Mouse (Mus musculus): ENCODE results near the gene Sirt4.

- TF ChIP-seq CTCF (IDR thresholded peaks at IDR 0.05; ENCODE audit: low read depth), result no peak
- TF ChIP-seq EP300 (IDR thresholded peaks at IDR 0.05; ENCODE audit: low read depth), result no peak
These were observed 48.7 kb downstream of the Sirt4 start for GRCm38 (mm10) chr5:115435755-115436379.
